Mouse (Mus musculus) heart, embryonic 14.5 days (tissue): ENCODE results near the gene Mthfd1l. TPM values are rescaled to one million over a fixed set of nuclear protein-coding genes. Genes with fewer than 3 reads are reported as not detected.

Experiments used
- ATAC-seq: fragments of 200-750 bp; cut with Nextera tagmentation; 2 replicates; pipeline ENCODE4 v1.8.0; 2017; ENCODE audit warnings: low read depth, moderate TSS enrichment; ENCODE audit not compliant: insufficient number of reproducible peaks, insufficient read depth, low FRiP score
- H3K27ac ChIP-seq, 2 experiments: fragments of 200-500 bp in 1 of 2; fragments of 300-500 bp in 1 of 2; sonication (generic) in 1 of 2; replicated peaks in 1 of 2; 2 replicates each; pipeline ENCODE4 v1.5.1; 2012 to 2014; ENCODE audit warnings: low read depth in 2 of 2, low read length in 2 of 2, control low read depth in 1 of 2, mild to moderate bottlenecking in 1 of 2, mixed read lengths in 1 of 2; ENCODE audit not compliant: control insufficient read depth in 1 of 2, insufficient read depth in 1 of 2
- H3K27me3 ChIP-seq: fragments of 300-500 bp; sonication (generic); 2 replicates; pipeline ENCODE4 v1.6.1; 2014; ENCODE audit warnings: mild to moderate bottlenecking, low read length, control low read depth; ENCODE audit not compliant: control insufficient read depth, insufficient read depth
- H3K36me3 ChIP-seq: fragments of 300-500 bp; sonication (generic); 2 replicates; pipeline ENCODE4 v1.6.1; 2014; ENCODE audit warnings: mild to moderate bottlenecking, control low read depth, low read length, mixed read lengths; ENCODE audit not compliant: control insufficient read depth, insufficient read depth
- H3K4me1 ChIP-seq, 2 experiments: fragments of 200-500 bp in 1 of 2; fragments of 300-500 bp in 1 of 2; sonication (generic) in 1 of 2; 2 replicates each; pipeline ENCODE4 v1.6.1; 2012 to 2014; ENCODE audit warnings: low read length in 2 of 2, control low read depth in 1 of 2, mixed read lengths in 1 of 2; ENCODE audit not compliant: control insufficient read depth in 2 of 2, insufficient read depth in 2 of 2
- H3K4me2 ChIP-seq: fragments of 300-500 bp; sonication (generic); 2 replicates; pipeline ENCODE4 v1.6.1; 2014; ENCODE audit warnings: mild to moderate bottlenecking, low read length
- H3K4me3 ChIP-seq, 2 experiments: fragments of 200-500 bp in 1 of 2; fragments of 300-500 bp in 1 of 2; sonication (generic) in 1 of 2; 2 replicates each; pipeline ENCODE4 v1.5.1; 2012 to 2014; ENCODE audit warnings: low read length in 2 of 2, mild to moderate bottlenecking in 2 of 2, control low read depth in 1 of 2, low read depth in 1 of 2, moderate library complexity in 1 of 2; ENCODE audit not compliant: control insufficient read depth in 1 of 2, insufficient read depth in 1 of 2
- H3K9ac ChIP-seq: fragments of 300-500 bp; sonication (generic); 2 replicates; pipeline ENCODE4 v1.6.1; 2014; ENCODE audit warnings: mild to moderate bottlenecking, low read length
- H3K9me3 ChIP-seq: fragments of 300-500 bp; sonication (generic); 2 replicates; pipeline ENCODE4 v1.6.1; 2016; ENCODE audit warnings: low read length, control low read depth; ENCODE audit not compliant: control insufficient read depth
- WGBS: fragments of 180-500 bp; shearing (Covaris S2); extraction: QIAGEN DNeasy Blood & Tissue Kit; methylation state at CpG from one replicate; pipeline ENCODE4 v1.1.7; 2014; 5-methylcytosine and 5-hydroxymethylcytosine counted together
- polyA plus RNA-seq: library from polyadenylated mRNA; unstranded; fragments of >200 nt; fragmentation: Nextera tagmentation; extraction: Ambion mirVana; gene quantifications from 2 replicates; pipeline ENCODE4 v1.2.1, GENCODE M21; 2014

Mthfd1l gene
- polyA plus RNA-seq, 1 experiment from 2014 or later: 8.8 TPM

GRCm38 (mm10) chr10:4160242-4160785 is 187.4 kb downstream of the Mthfd1l start:
- no peaks in the 10 kb centered on the region for H3K9me3 ChIP-seq
- H3K4me2 ChIP-seq: peak overlapping the region; percentile 45
- ATAC-seq: no peak; the same call in 1 of the 2 replicates
- H3K4me3 ChIP-seq: no peak overlapping the region
- H3K4me1 ChIP-seq: peaks cover 12 to 13% of the 10 kb centered on the region in 2 experiments
- H3K27ac ChIP-seq: peak overlapping the region in 1 of 2 experiments; percentile 47; a peak in 1 of 4 replicates
- H3K36me3 ChIP-seq: no peaks in the 10 kb centered on the region
- H3K9ac ChIP-seq: peak overlapping the region; percentile 44; the same call in 1 of the 2 replicates
- no peaks in the 10 kb centered on the region for H3K27me3 ChIP-seq
- WGBS: 27% methylated on average over 13 of the region's 13 CpGs

GRCm38 (mm10) chr10:4162049-4162448 is 189.1 kb downstream of the Mthfd1l start:
- 78% methylated on average over 2 of the region's 2 CpGs for WGBS
- H3K4me1 ChIP-seq: peaks cover 12 to 13% of the 10 kb centered on the region in 2 experiments
- H3K36me3 ChIP-seq: no peaks in the 10 kb centered on the region
- no peak overlapping the region for H3K4me2 ChIP-seq
- no peak for ATAC-seq
- H3K27me3 ChIP-seq: no peaks in the 10 kb centered on the region
- no peak overlapping the region for H3K27ac ChIP-seq
- H3K9ac ChIP-seq: no peak overlapping the region
- no peak overlapping the region for H3K4me3 ChIP-seq
- no peaks in the 10 kb centered on the region for H3K9me3 ChIP-seq

GRCm38 (mm10) chr10:4162976-4163375 is 190.1 kb downstream of the Mthfd1l start:
- WGBS: 81% methylated on average over 3 of the region's 3 CpGs
- H3K27ac ChIP-seq: no peak overlapping the region
- H3K36me3 ChIP-seq: no peaks in the 10 kb centered on the region
- no peaks in the 10 kb centered on the region for H3K9me3 ChIP-seq
- ATAC-seq: no peak
- no peak overlapping the region for H3K9ac ChIP-seq
- no peak overlapping the region for H3K4me3 ChIP-seq
- no peak overlapping the region for H3K4me2 ChIP-seq
- no peaks in the 10 kb centered on the region for H3K27me3 ChIP-seq
- peaks cover 12 to 13% of the 10 kb centered on the region in 2 experiments for H3K4me1 ChIP-seq

GRCm38 (mm10) chr10:4164681-4165080 is 191.8 kb downstream of the Mthfd1l start:
- no peak overlapping the region for H3K4me2 ChIP-seq
- no peak for ATAC-seq
- 74% methylated on average over 9 of the region's 9 CpGs for WGBS

DNA sequence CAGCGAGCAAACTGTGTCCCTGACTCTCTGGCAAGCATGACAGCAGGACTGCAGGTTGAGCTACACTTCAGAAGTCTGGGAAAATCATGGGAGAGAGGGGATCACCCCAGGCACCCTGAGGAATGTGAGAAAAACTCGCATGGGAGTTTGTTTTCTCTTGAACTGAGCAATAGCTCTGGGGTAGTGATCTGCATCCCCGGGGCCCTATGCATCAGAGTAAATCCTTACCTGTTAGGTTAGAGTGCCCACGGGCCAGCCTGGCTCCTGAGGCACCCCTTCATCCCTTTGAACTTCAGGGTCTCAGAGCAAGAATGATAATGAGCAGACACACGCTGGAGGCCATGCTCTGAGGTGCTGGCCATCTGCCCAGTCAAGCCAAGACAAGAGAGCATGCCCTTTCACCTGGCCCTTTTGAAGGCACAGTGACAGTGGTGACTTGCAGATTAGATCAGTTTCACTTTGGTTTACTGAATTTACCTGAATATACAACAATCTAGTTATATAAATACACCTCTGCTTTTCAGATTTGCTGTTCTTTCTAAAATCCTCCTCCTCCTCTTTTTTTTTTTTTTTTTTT is 195.4 kb downstream of the Mthfd1l start:
- 30% methylated on average over 5 of the region's 5 CpGs for WGBS
- no peaks in the 10 kb centered on the region for H3K27me3 ChIP-seq
- no peak overlapping the region for H3K4me3 ChIP-seq
- no peak overlapping the region for H3K9ac ChIP-seq
- no peak for ATAC-seq
- H3K4me2 ChIP-seq: no peak overlapping the region
- no peaks in the 10 kb centered on the region for H3K36me3 ChIP-seq
- no peak overlapping the region for H3K27ac ChIP-seq
- H3K4me1 ChIP-seq: peaks cover 4 to 6% of the 10 kb centered on the region in 2 experiments; a peak in 3 of 4 replicates
- no peaks in the 10 kb centered on the region for H3K9me3 ChIP-seq

More at GRCm38 (mm10) chr10:4164681-4165080, 191.8 kb downstream of the Mthfd1l start:
- Histone ChIP-seq H3K9ac (no peak overlapping the region), H3K9me3 (no peaks in the 10 kb centered on the region), H3K27ac (no peak overlapping the region), H3K27me3 (no peaks in the 10 kb centered on the region), H3K4me1 (peaks cover 15 to 18% of the 10 kb centered on the region in 2 experiments), H3K4me3 (no peak overlapping the region), H3K36me3 (no peaks in the 10 kb centered on the region)

GRCm38 (mm10) chr10:4174229-4174628 is 201.3 kb downstream of the Mthfd1l start:
- ATAC-seq: no peak
- H3K4me1 ChIP-seq: peaks cover 0 to 4% of the 10 kb centered on the region in 2 experiments; a peak in 1 of 4 replicates
- no peak overlapping the region for H3K4me3 ChIP-seq
- H3K4me2 ChIP-seq: no peak overlapping the region
- WGBS: 81% methylated on average over 5 of the region's 5 CpGs
- H3K9ac ChIP-seq: no peak overlapping the region
- no peaks in the 10 kb centered on the region for H3K9me3 ChIP-seq
- no peaks in the 10 kb centered on the region for H3K36me3 ChIP-seq
- no peaks in the 10 kb centered on the region for H3K27me3 ChIP-seq
- no peak overlapping the region for H3K27ac ChIP-seq

GRCm38 (mm10) chr10:4174717-4175116 is 201.8 kb downstream of the Mthfd1l start:
- no peak overlapping the region for H3K4me3 ChIP-seq
- H3K4me1 ChIP-seq: peaks cover 0 to 4% of the 10 kb centered on the region in 2 experiments; a peak in 1 of 4 replicates
- H3K27me3 ChIP-seq: no peaks in the 10 kb centered on the region
- H3K9ac ChIP-seq: no peak overlapping the region
- H3K36me3 ChIP-seq: no peaks in the 10 kb centered on the region
- H3K4me2 ChIP-seq: no peak overlapping the region
- H3K27ac ChIP-seq: no peak overlapping the region
- WGBS: 80% methylated on average over 3 of the region's 3 CpGs
- no peak for ATAC-seq
- no peaks in the 10 kb centered on the region for H3K9me3 ChIP-seq
